Comparison of ENCODE assay signal across 9 mouse cellular contexts in genomic region chr2:160452239-160452530, GRCm38 (mm10).
DNase-seq lines count a peak whose midpoint lies in the region; ATAC-seq lines count a peak whose summit lies in the region.
"Had no signal": no experiment of that assay in that cellular context is flagged by ENCODE, and none has a peak within 500 bp of the region (broad histone marks: within the 10 kb centered on the region; RNA-seq: fewer than 3 reads in every experiment).

No protein-coding gene starts in this region.

- no peaks in the 10 kb centered on the region for H3K36me3 ChIP-seq in embryonic facial prominence, embryonic 11.5 days (replicated peaks; ENCODE audit: control insufficient read depth, insufficient read depth, low read depth, low read length)
- H3K36me3 ChIP-seq in hindbrain, embryonic 15.5 days, result no peaks in the 10 kb centered on the region
- no peaks in the 10 kb centered on the region for H3K36me3 ChIP-seq in midbrain, embryonic 15.5 days (replicated peaks)

- H3K9ac ChIP-seq in embryonic facial prominence, embryonic 11.5 days (replicated peaks; ENCODE audit: low read length), result peak overlapping the region; percentile 50; the same call in 1 of the 2 replicates
- no peak overlapping the region for H3K9ac ChIP-seq in hindbrain, embryonic 15.5 days
- peak overlapping the region; percentile 11; the same call in 1 of the 2 replicates for H3K9ac ChIP-seq in midbrain, embryonic 15.5 days

- H3K4me1 ChIP-seq in embryonic facial prominence, embryonic 11.5 days (ENCODE audit: control insufficient read depth, insufficient read depth, low read length), result no peaks in the 10 kb centered on the region
- peaks cover 21% of the 10 kb centered on the region for H3K4me1 ChIP-seq in hindbrain, embryonic 15.5 days (replicated peaks)
- H3K4me1 ChIP-seq in midbrain, embryonic 15.5 days, result peaks cover 18% of the 10 kb centered on the region

- WGBS in embryonic facial prominence, embryonic 11.5 days, result 20% methylated on average over 6 of the region's 6 CpGs
- 16% methylated on average over 6 of the region's 6 CpGs for WGBS in hindbrain, embryonic 15.5 days
- whole genome bisulfite sequencing in midbrain, embryonic 15.5 days, result 15% methylated on average over 6 of the region's 6 CpGs

- peak overlapping the region; percentile 41; the same call in 1 of the 2 replicates for H3K27ac ChIP-seq in embryonic facial prominence, embryonic 11.5 days (replicated peaks; ENCODE audit: low read depth, low read length)
- H3K27ac ChIP-seq in hindbrain, embryonic 15.5 days (replicated peaks), result no peak overlapping the region
- H3K27ac ChIP-seq in midbrain, embryonic 15.5 days, result no peak overlapping the region

- H3K4me3 ChIP-seq in embryonic facial prominence, embryonic 11.5 days (ENCODE audit: low read depth, low read length), result no peak overlapping the region
- H3K4me3 ChIP-seq in hindbrain, embryonic 15.5 days, result peak overlapping the region; percentile 29
- H3K4me3 ChIP-seq in midbrain, embryonic 15.5 days, result peak overlapping the region; percentile 29
- H3K4me3 ChIP-seq: erythroblast, embryonic 14.5 days had no signal

- ATAC-seq in embryonic facial prominence, embryonic 11.5 days (replicated peaks; ENCODE audit: insufficient number of reproducible peaks, low FRiP score, low TSS enrichment, low read depth), result no peak
- no peak; the same call in 1 of the 2 replicates for ATAC-seq in hindbrain, embryonic 15.5 days (ENCODE audit: low FRiP score, low read depth)
- no peak for ATAC-seq in midbrain, embryonic 15.5 days (replicated peaks)

- peak; percentile 3 for DNase-seq in kidney, adult 9 months
- DNase-seq in kidney, postnatal 14 days, result no peak
- no peak for DNase-seq in embryonic facial prominence, embryonic 11.5 days (ENCODE audit: low spot score)
- no peak for DNase-seq in cerebellum, adult 11 months
- DNase-seq in cerebellum, adult 11-12 months, result no peak
- DNase-seq in urinary bladder, adult 18-20 months (ENCODE audit: low spot score in 2 of 2), result no peak

- H3K9me3 ChIP-seq in embryonic facial prominence, embryonic 11.5 days (replicated peaks; ENCODE audit: control insufficient read depth, low read length), result no peaks in the 10 kb centered on the region
- no peaks in the 10 kb centered on the region for H3K9me3 ChIP-seq in hindbrain, embryonic 15.5 days
- no peaks in the 10 kb centered on the region for H3K9me3 ChIP-seq in midbrain, embryonic 15.5 days

- H3K27me3 ChIP-seq in embryonic facial prominence, embryonic 11.5 days (ENCODE audit: control insufficient read depth, insufficient read depth, low read length), result no peaks in the 10 kb centered on the region
- H3K27me3 ChIP-seq in hindbrain, embryonic 15.5 days, result 0 out of 2 replicates have a peak, but pooled peaks cover 14% of the 10 kb centered on the region
- no peaks in the 10 kb centered on the region for H3K27me3 ChIP-seq in midbrain, embryonic 15.5 days (replicated peaks)

- peak overlapping the region; percentile 46; the same call in 1 of the 2 replicates for H3K4me2 ChIP-seq in embryonic facial prominence, embryonic 11.5 days (ENCODE audit: low read depth, low read length)
- peak overlapping the region; percentile 63 for H3K4me2 ChIP-seq in hindbrain, embryonic 15.5 days
- peak overlapping the region; percentile 57 for H3K4me2 ChIP-seq in midbrain, embryonic 15.5 days
